Mouse (Mus musculus): Measurements from ENCODE around the gene Pym1. TPM values are rescaled to one million over a fixed set of nuclear protein-coding genes. Genes with fewer than 3 reads are reported as not detected.

The Pym1 gene
- polyA plus RNA-seq, 1 experiment from 2014 or later = 41.4 TPM

DNA sequence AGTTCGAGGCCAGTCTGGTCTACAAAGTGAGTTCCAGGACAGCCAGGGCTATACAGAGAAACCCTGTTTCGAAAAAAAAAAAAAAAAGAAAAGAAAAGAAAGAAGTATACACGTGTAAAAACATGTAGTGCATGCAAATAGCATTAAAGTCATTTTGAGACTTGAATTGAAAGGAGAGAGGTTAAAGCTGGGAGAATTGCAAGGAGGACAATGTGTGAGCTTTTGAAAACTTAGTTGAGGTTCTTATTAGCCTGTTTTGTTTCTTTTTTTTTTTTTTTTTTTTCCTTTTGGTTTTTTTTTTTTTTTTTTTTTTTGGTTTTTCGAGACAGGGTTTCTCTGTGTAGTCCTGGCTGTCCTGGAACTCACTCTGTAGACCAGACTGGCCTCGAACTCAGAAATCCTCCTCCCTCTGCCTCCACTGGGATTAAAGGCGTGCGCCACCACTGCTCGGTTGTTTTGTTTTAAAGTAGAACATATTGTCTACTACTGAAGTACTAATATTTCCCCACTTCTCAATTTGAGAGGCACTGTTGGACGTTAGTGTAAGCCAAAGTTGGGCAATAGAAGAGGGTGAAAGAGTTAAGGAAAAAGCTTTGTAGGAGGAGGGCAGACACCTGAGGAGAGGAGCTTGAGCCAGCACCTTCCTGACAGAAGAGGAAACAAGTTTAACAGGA is 580 bp upstream of the Pym1 start:
- no peaks in the 10 kb centered on the region for H3K9me3 ChIP-seq (replicated peaks)
- peak overlapping the region; percentile 89 for H3K4me2 ChIP-seq
- peak overlapping the region; percentile 81 for H3K9ac ChIP-seq
- H3K4me3 ChIP-seq (replicated peaks) = peak overlapping the region; percentile 87
- H3K27ac ChIP-seq = peak overlapping the region; percentile 99
- 40% methylated on average over 9 of the region's 9 CpGs for WGBS
- no peak for ATAC-seq (replicated peaks; ENCODE audit: low FRiP score)
- no peaks in the 10 kb centered on the region for H3K36me3 ChIP-seq
- peaks cover 44% of the 10 kb centered on the region for H3K4me1 ChIP-seq
- H3K27me3 ChIP-seq = peaks cover 14% of the 10 kb centered on the region

GRCm38 (mm10) chr10:128748252-128748864 is 669 bp downstream of the Pym1 start:
- peak overlapping the region; percentile 87 for H3K4me3 ChIP-seq (replicated peaks)
- H3K4me1 ChIP-seq = peaks cover 35% of the 10 kb centered on the region
- no peaks in the 10 kb centered on the region for H3K9me3 ChIP-seq (replicated peaks)
- WGBS = under 1% methylated on average over 37 of the region's 37 CpGs
- peaks cover 2% of the 10 kb centered on the region; the same call in 1 of the 2 replicates for H3K27me3 ChIP-seq
- peaks cover 9% of the 10 kb centered on the region for H3K36me3 ChIP-seq
- peak overlapping the region; percentile 81 for H3K9ac ChIP-seq
- peak; percentile 85 for ATAC-seq (replicated peaks; ENCODE audit: low FRiP score)
- H3K27ac ChIP-seq = peak overlapping the region; percentile 99
- H3K4me2 ChIP-seq = peak overlapping the region; percentile 89

DNA sequence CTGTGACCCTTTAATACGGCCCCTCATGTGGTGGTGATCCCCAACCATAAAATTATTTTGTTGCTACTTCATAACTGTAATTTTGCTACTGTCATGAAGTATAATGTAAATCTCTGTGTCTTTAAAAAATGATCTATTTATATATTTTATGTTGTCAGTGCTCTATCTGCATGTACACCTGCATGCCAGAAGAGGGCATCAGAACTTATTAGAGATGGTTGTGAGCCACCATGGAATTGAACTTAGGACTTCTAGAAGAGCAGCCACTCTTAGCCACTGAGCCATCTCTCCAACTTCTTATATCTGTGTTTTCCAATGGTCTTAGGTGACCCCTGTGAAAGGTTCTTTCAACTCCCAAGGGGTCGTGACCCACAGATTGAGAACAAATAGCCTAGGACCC is 25.2 kb downstream of the Pym1 start:
- Histone ChIP-seq H3K9me3 (replicated peaks) (no peaks in the 10 kb centered on the region), H3K4me2 (no peak overlapping the region), H3K27ac (no peak overlapping the region), H3K4me3 (replicated peaks) (no peak overlapping the region), H3K36me3 (peaks cover 4% of the 10 kb centered on the region), H3K4me1 (no peaks in the 10 kb centered on the region), H3K9ac (no peak overlapping the region), H3K27me3 (no peaks in the 10 kb centered on the region)
- no peak for ATAC-seq (replicated peaks; ENCODE audit: low FRiP score)
- 80% methylated on average over 2 of the region's 2 CpGs for WGBS

- WGBS = 36% methylated on average over 5 of the region's 5 CpGs
- Histone ChIP-seq H3K4me1 (no peaks in the 10 kb centered on the region; the same call in 1 of the 2 replicates), H3K4me3 (replicated peaks) (no peak overlapping the region), H3K9ac (no peak overlapping the region), H3K27me3 (no peaks in the 10 kb centered on the region), H3K36me3 (no peaks in the 10 kb centered on the region), H3K27ac (no peak overlapping the region), H3K4me2 (no peak overlapping the region), H3K9me3 (replicated peaks) (no peaks in the 10 kb centered on the region)
- ATAC-seq (replicated peaks; ENCODE audit: low FRiP score) = no peak
Observed at GRCm38 (mm10) chr10:128773685-128774084, 26.0 kb downstream of the Pym1 start.

GRCm38 (mm10) chr10:128778441-128778840 is 30.8 kb downstream of the Pym1 start:
- no peak overlapping the region for H3K4me2 ChIP-seq
- WGBS = 95% methylated on average over 2 of the region's 2 CpGs
- no peak for ATAC-seq (replicated peaks; ENCODE audit: low FRiP score)

DNA sequence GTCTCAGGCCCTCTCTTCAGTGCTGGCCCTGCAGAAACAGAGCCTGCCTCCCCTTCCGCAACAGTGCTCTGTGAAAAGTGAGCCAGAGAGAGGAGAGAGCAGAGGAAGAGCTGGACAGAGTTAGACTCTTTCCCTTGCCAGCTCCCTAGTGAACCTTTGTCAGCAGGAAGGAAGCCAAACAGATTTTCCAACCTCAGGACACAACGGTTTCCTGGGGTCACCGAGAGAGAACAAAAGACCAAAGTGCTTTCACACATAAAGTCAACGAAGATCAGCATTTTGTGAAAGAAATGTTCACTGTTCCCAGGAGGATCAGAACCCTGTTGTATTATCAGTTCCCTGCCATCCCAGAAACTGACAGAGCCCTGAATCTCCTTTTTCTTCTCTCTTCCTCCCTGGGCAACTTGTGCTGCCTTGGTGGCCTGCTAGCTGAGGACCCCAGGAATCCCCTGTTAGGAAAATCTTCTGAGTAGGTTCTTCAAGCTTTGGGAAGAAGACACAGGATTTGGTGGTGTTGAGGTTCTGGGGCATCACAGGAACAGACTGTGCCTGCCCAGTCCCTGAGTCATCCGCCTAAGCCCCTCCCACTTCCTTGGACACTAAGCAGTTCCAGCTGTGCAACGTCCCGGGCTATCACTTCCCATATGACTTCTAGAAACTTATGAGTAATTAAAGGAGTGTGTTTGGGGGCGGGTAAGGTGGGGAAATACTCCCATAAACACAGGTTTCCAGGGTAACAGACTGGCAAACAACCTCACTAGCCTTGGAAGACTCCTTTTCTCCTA is 31.5 kb downstream of the Pym1 start:
- ATAC-seq (replicated peaks; ENCODE audit: low FRiP score) = peak; percentile 92; the same call in 1 of the 2 replicates
- Histone ChIP-seq H3K4me2 (peak overlapping the region; percentile 29), H3K4me3 (replicated peaks) (no peak overlapping the region), H3K36me3 (no peaks in the 10 kb centered on the region), H3K27me3 (no peaks in the 10 kb centered on the region), H3K27ac (peak overlapping the region; percentile 89), H3K9ac (no peak overlapping the region), H3K9me3 (replicated peaks) (peaks cover 6% of the 10 kb centered on the region), H3K4me1 (peaks cover 4% of the 10 kb centered on the region)
- WGBS = 30% methylated on average over 8 of the region's 8 CpGs

More at GRCm38 (mm10) chr10:128778441-128778840, 30.8 kb downstream of the Pym1 start:
- H3K27ac ChIP-seq = peak overlapping the region; percentile 89
- H3K4me1 ChIP-seq = peaks cover 4% of the 10 kb centered on the region
- no peak overlapping the region for H3K4me3 ChIP-seq (replicated peaks)
- H3K27me3 ChIP-seq = no peaks in the 10 kb centered on the region
- no peaks in the 10 kb centered on the region for H3K36me3 ChIP-seq
- no peaks in the 10 kb centered on the region for H3K9me3 ChIP-seq (replicated peaks)
- H3K9ac ChIP-seq = no peak overlapping the region

- H3K4me2 ChIP-seq = no peak overlapping the region
- no peaks in the 10 kb centered on the region for H3K36me3 ChIP-seq
- no peak for ATAC-seq (replicated peaks; ENCODE audit: low FRiP score)
- peaks cover 9% of the 10 kb centered on the region for H3K9me3 ChIP-seq (replicated peaks)
- no peak overlapping the region for H3K9ac ChIP-seq
- H3K27ac ChIP-seq = no peak overlapping the region
- H3K4me1 ChIP-seq = peaks cover 4% of the 10 kb centered on the region
- WGBS = 90% methylated on average over 1 of the region's 1 CpGs
- no peak overlapping the region for H3K4me3 ChIP-seq (replicated peaks)
- H3K27me3 ChIP-seq = no peaks in the 10 kb centered on the region
Observed at GRCm38 (mm10) chr10:128780200-128780599, 32.5 kb downstream of the Pym1 start.

GRCm38 (mm10) chr10:128790398-128791124 is 42.9 kb downstream of the Pym1 start, which contains the start of gene Mmp19:
TSS of gene Mmp19 (plus strand) at chr10:128790910.
- Histone ChIP-seq H3K9ac (no peak within 1 kb of the TSS), H3K27ac (no peak within 1 kb of the TSS), H3K4me1 (no peaks in the 10 kb centered on the region), H3K36me3 (no peaks in the 10 kb centered on the region), H3K4me2 (no peak within 1 kb of the TSS), H3K27me3 (peaks cover 2% of the 10 kb centered on the region; the same call in 1 of the 2 replicates), H3K4me3 (replicated peaks) (no peak within 1 kb of the TSS), H3K9me3 (replicated peaks) (no peaks in the 10 kb centered on the region)
- ATAC-seq (replicated peaks; ENCODE audit: low FRiP score) = no peak
- WGBS = 79% methylated on average over 7 of the region's 7 CpGs

- no peaks in the 10 kb centered on the region for H3K27me3 ChIP-seq
- H3K27ac ChIP-seq = no peak overlapping the region
- no peak for ATAC-seq (replicated peaks; ENCODE audit: low FRiP score)
- no peak overlapping the region for H3K9ac ChIP-seq
- H3K4me1 ChIP-seq = no peaks in the 10 kb centered on the region
- H3K4me2 ChIP-seq = no peak overlapping the region
- H3K9me3 ChIP-seq (replicated peaks) = no peaks in the 10 kb centered on the region
- no peak overlapping the region for H3K4me3 ChIP-seq (replicated peaks)
- H3K36me3 ChIP-seq = no peaks in the 10 kb centered on the region
Observed at GRCm38 (mm10) chr10:128792041-128792440, 44.4 kb downstream of the Pym1 start.

DNA sequence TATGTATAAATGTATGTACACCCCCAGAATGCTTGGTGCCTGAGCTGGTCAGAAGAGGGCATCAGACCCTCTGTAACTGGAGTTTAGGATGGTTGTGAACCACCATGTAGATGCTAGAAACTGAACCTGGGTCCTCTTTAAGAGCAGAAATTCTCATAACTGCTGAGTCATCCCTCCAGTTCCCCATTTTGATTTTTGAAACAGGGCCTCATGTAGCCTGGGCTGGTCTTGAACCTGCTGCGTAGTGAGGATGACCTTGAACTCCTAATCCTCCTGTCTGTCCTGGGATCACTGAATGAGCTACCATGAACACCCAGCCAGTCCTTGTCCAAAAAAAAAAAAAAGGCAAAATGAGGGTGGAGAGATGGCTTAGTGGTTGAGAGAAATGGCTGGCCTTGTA is 45.6 kb downstream of the Pym1 start:
- Histone ChIP-seq H3K9me3 (replicated peaks) (no peaks in the 10 kb centered on the region), H3K27me3 (no peaks in the 10 kb centered on the region), H3K4me2 (no peak overlapping the region), H3K4me3 (replicated peaks) (no peak overlapping the region), H3K36me3 (no peaks in the 10 kb centered on the region), H3K27ac (no peak overlapping the region), H3K4me1 (no peaks in the 10 kb centered on the region), H3K9ac (no peak overlapping the region)
- 94% methylated on average over 1 of the region's 1 CpGs for WGBS
- no peak for ATAC-seq (replicated peaks; ENCODE audit: low FRiP score)

DNA sequence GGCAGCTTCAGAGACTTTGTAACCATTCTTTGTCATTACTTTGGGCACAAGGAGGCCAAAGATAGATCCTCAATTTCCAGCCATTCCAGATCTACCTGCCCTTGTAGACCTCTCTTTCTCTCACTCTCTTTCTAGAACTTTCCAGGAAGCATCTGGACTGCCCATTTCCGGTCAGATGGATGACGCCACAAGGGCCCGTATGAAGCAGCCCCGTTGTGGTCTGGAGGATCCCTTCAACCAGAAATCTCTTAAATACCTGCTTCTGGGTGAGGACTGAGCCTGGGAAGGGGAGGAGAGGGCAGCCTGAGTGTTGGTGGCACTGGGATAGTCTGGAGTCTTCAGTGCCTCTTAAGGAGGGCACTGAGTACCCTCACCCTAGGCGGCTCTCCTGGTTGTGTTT is 46.7 kb downstream of the Pym1 start:
- Histone ChIP-seq H3K4me2 (no peak overlapping the region), H3K27me3 (no peaks in the 10 kb centered on the region), H3K27ac (no peak overlapping the region), H3K4me1 (no peaks in the 10 kb centered on the region), H3K4me3 (replicated peaks) (no peak overlapping the region), H3K9ac (no peak overlapping the region), H3K9me3 (replicated peaks) (no peaks in the 10 kb centered on the region), H3K36me3 (peaks cover 5% of the 10 kb centered on the region; the same call in 1 of the 2 replicates)
- 90% methylated on average over 5 of the region's 5 CpGs for WGBS
- ATAC-seq (replicated peaks; ENCODE audit: low FRiP score) = no peak
